ENCODE assay signal across 18 mouse cellular contexts in the genomic region with DNA sequence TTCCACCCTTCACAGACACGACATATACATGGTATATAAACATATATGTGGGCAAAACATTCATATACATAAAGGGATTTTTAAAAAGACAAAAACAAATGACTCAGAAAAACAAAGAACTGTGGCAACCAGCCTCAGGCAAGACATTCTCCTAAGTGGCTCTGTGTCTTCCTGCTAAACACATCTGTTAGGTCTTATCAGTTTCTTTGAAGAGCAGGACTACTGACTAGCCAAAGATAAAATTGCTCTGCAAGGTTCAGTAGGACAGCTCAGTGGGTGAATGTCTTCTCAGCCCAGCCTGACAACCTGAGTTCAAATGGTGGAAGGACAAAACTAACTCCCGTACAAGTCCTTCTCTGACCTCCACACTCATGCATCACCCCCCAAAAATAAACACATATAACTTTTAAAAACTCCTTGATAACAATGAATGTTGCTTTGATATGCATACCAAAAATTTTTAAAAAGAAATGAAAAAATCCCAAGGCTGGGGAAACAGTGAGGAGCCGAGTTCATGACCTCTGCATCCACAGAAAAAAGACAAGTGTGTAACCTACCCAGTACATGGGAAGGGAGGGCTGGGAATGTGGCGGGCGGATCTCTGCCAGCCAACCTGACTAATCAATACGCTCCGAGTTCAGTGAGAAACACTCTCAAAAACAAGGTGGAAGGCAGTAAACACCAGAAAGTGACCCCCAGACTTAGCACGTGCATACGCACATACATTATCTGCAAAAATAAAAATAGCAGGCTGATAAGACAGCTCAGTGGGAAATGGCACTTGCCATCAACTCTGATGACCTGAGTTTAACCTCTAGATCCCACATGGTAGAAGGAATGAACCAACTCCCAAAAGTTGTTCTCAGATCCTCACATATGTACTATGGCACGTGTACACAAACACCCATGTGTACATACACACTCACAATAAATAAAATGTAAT. TPM values are rescaled to one million over a fixed set of nuclear protein-coding genes. Genes with fewer than 3 reads are reported as not detected.
DNase-seq lines count a peak whose midpoint lies in the region; ATAC-seq and TF ChIP-seq lines count a peak whose summit lies in the region.
"Had no signal": no experiment of that assay in that cellular context is flagged by ENCODE, and none has a peak within 500 bp of the region (broad histone marks: within the 10 kb centered on the region; RNA-seq: fewer than 3 reads in every experiment).

No protein-coding gene starts in this region.

- H3K9ac ChIP-seq in heart, embryonic 16.5 days (ENCODE audit: low read length), result no peak overlapping the region
- H3K9ac ChIP-seq in liver, embryonic 14.5 days (replicated peaks), result peak overlapping the region; percentile 28; the same call in 1 of the 2 replicates
- H3K9ac ChIP-seq: embryonic facial prominence, embryonic 13.5 days; neural tube, embryonic 13.5 days had no signal

- intact Hi-C loops in heart, postnatal 25 days (cut with DNase I), result no loop called here

- no peaks in the 10 kb centered on the region for H3K27me3 ChIP-seq in heart, embryonic 10.5 days (ENCODE audit: insufficient read depth, poor library complexity, severe bottlenecking)
- no peaks in the 10 kb centered on the region for H3K27me3 ChIP-seq in heart, embryonic 16.5 days (ENCODE audit: control insufficient read depth, insufficient read depth, low read length)
- no peaks in the 10 kb centered on the region for H3K27me3 ChIP-seq in liver, embryonic 14.5 days (ENCODE audit: control insufficient read depth, insufficient read depth, low read length)
- H3K27me3 ChIP-seq: embryonic facial prominence, embryonic 13.5 days; neural tube, embryonic 13.5 days had no signal

- 34% methylated on average over 10 of the region's 10 CpGs for WGBS in heart, embryonic 10.5 days
- 31% methylated on average over 10 of the region's 10 CpGs for WGBS in heart, embryonic 16.5 days
- WGBS in liver, embryonic 14.5 days (ENCODE audit: insufficient replicate concordance), result 34% methylated on average over 10 of the region's 10 CpGs

- peak overlapping the region; percentile 27; the same call in 1 of the 2 replicates for H3K4me3 ChIP-seq in heart, embryonic 10.5 days
- peak overlapping the region; percentile 11; the same call in 1 of the 2 replicates for H3K4me3 ChIP-seq in heart, embryonic 16.5 days (ENCODE audit: low read length)
- H3K4me3 ChIP-seq in liver, embryonic 14.5 days (ENCODE audit: insufficient read depth in 1 of 2, low read depth in 2 of 2, low read length in 2 of 2), result no peak overlapping the region
- H3K4me3 ChIP-seq: embryonic facial prominence, embryonic 13.5 days; forebrain, embryonic 10.5 days; neural tube, embryonic 13.5 days had no signal

- peaks cover 23% of the 10 kb centered on the region for H3K4me1 ChIP-seq in heart, embryonic 10.5 days
- H3K4me1 ChIP-seq in heart, embryonic 16.5 days (ENCODE audit: control insufficient read depth, insufficient read depth, low read length), result peaks cover 34% of the 10 kb centered on the region
- peaks cover 34 to 48% of the 10 kb centered on the region in 2 experiments for H3K4me1 ChIP-seq in liver, embryonic 14.5 days (replicated peaks; ENCODE audit: control insufficient read depth in 2 of 2, insufficient read depth in 2 of 2, low read length in 1 of 2)
- H3K4me1 ChIP-seq: forebrain, embryonic 10.5 days; neural tube, embryonic 13.5 days had no signal

- TF ChIP-seq EP300 in liver, embryonic 14.5 days (IDR thresholded peaks at IDR 0.05; ENCODE audit: low read depth), result peak; percentile 82

- H3K36me3 ChIP-seq in heart, embryonic 10.5 days, result no peaks in the 10 kb centered on the region
- no peaks in the 10 kb centered on the region for H3K36me3 ChIP-seq in heart, embryonic 16.5 days (ENCODE audit: control insufficient read depth, insufficient read depth)
- H3K36me3 ChIP-seq in liver, embryonic 14.5 days (replicated peaks; ENCODE audit: control insufficient read depth, insufficient read depth, low read depth), result no peaks in the 10 kb centered on the region
- H3K36me3 ChIP-seq: embryonic facial prominence, embryonic 13.5 days; forebrain, embryonic 10.5 days; neural tube, embryonic 13.5 days had no signal

- H3K9me3 ChIP-seq in heart, embryonic 10.5 days, result no peaks in the 10 kb centered on the region
- H3K9me3 ChIP-seq in heart, embryonic 16.5 days (replicated peaks; ENCODE audit: control insufficient read depth, low read length), result no peaks in the 10 kb centered on the region
- H3K9me3 ChIP-seq in liver, embryonic 14.5 days (ENCODE audit: control insufficient read depth, low read length), result no peaks in the 10 kb centered on the region
- H3K9me3 ChIP-seq: embryonic facial prominence, embryonic 13.5 days; forebrain, embryonic 10.5 days; neural tube, embryonic 13.5 days had no signal

- peak overlapping the region; percentile 51 for H3K4me2 ChIP-seq in heart, embryonic 16.5 days (ENCODE audit: low read depth, low read length)
- H3K4me2 ChIP-seq in liver, embryonic 14.5 days (ENCODE audit: low read depth), result peak overlapping the region; percentile 53
- H3K4me2 ChIP-seq: embryonic facial prominence, embryonic 13.5 days; midbrain, embryonic 11.5 days; neural tube, embryonic 13.5 days had no signal

- peak overlapping the region; percentile 72 for H3K27ac ChIP-seq in heart, embryonic 10.5 days
- peak overlapping the region; percentile 90 for H3K27ac ChIP-seq in heart, embryonic 16.5 days (ENCODE audit: low read length)
- H3K27ac ChIP-seq in liver, embryonic 14.5 days, result peak overlapping the region; percentile 37
- H3K27ac ChIP-seq: embryonic facial prominence, embryonic 13.5 days; forebrain, embryonic 10.5 days; neural tube, embryonic 13.5 days had no signal

- TF ChIP-seq CTCF in liver, embryonic 14.5 days (IDR thresholded peaks at IDR 0.05; ENCODE audit: low read depth), result no peak

- no peak for DNase-seq in heart, embryonic 10.5 days (ENCODE audit: low spot score)
- DNase-seq in heart, postnatal 25 days (ENCODE audit: low spot score), result no peak
- DNase-seq in c-Kit-negative CD71-positive TER-119-positive erythroid progenitor cells, embryonic 14.5 days (ENCODE audit: low read depth, low spot score), result peak; percentile 12
- DNase-seq in liver, embryonic 14.5 days (ENCODE audit: low read depth in 3 of 3, low spot score in 3 of 3), result peak; percentile 52 to 55 (median 55)
- DNase-seq in adrenal gland, postnatal 4 days (ENCODE audit: low spot score in 2 of 2), result no peak
- no peak for DNase-seq in thymus, postnatal 36 days
- DNase-seq: adrenal gland, adult 2 months; cerebellum, adult 2 months; gastrocnemius, postnatal 25 days; kidney, adult 9 months; kidney, postnatal 36 days; lung, adult 18-20 months had no signal

- peak; percentile 75 for ATAC-seq in heart, embryonic 16.5 days (replicated peaks; ENCODE audit: extremely low read depth, insufficient read depth, low FRiP score)
- peak; percentile 90 for ATAC-seq in liver, embryonic 14.5 days (ENCODE audit: insufficient read depth)
- ATAC-seq in monocyte, adult 5-6 weeks (replicated peaks; ENCODE audit: insufficient number of reproducible peaks, low FRiP score, low TSS enrichment, poor library complexity, severe bottlenecking), result no peak

RNA-seq across cellular contexts. Expression of a gene that starts 49.0 kb away (rescaled TPM):
- 34.1 and 34.3 TPM in 2 replicates for polyA plus RNA-seq in heart, embryonic 10.5 days (2016; fragmentation: Nextera tagmentation; extraction: Ambion mirVana)
- 100 to 1,000 TPM; 118 to 122 TPM for total RNA-seq in heart, postnatal 25 days (2021)
- polyA plus RNA-seq in heart, embryonic 16.5 days (2015; fragmentation: Nextera tagmentation; extraction: Ambion mirVana), result 60.0 and 65.5 TPM in 2 replicates
- polyA plus RNA-seq in liver, embryonic 14.5 days (2012; rRNA removed), result 3.9 and 4.4 TPM in 2 replicates
- 9.2 and 12.5 TPM in 2 replicates for polyA plus RNA-seq in liver, embryonic 14.5 days (2014; fragmentation: Nextera tagmentation; extraction: Ambion mirVana)
- 11.7 to 14.2 TPM (median 12.6 TPM) in 3 replicates for total RNA-seq in monocyte, adult 5-6 weeks (2017)
- 100 to 1,000 TPM; 111 to 112 TPM for total RNA-seq in adrenal gland, postnatal 4 days (2021)

Comparison
In these comparisons a context has a peak if more than half of its experiments do, and no peak if none do; other contexts are left out.
1. DNase-seq: peak in c-Kit-negative CD71-positive TER-119-positive erythroid progenitor cells, embryonic 14.5 days (single experiment) and liver, embryonic 14.5 days (3 of 3); none in heart, embryonic 10.5 days (single experiment), heart, postnatal 25 days (single experiment), adrenal gland, postnatal 4 days (0 of 2) and thymus, postnatal 36 days (0 of 2).
2. H3K27ac ChIP-seq: peak in every context shown above with its lines; median percentile 90 in heart, embryonic 16.5 days; 72 in heart, embryonic 10.5 days; 37 in liver, embryonic 14.5 days.
3. H3K4me3 ChIP-seq: peak in heart, embryonic 10.5 days (single experiment) and heart, embryonic 16.5 days (single experiment); none in liver, embryonic 14.5 days (0 of 2).